Mouse (Mus musculus) CD4-positive helper T cell, adult 2 months (primary cell): ENCODE measurements at regions not wholly inside any gene's neighbourhood (a gene's known extent, or its start where the extent isn't known, plus 50 kb on each side); places are given as distances from the start of the nearest gene placed in this dataset.

Source experiments
- DNase-seq: peaks from one replicate; pipeline ENCODE4 v3.0.0-alpha.2; 2012; ENCODE audit warnings: low read depth, missing footprints, low spot score

DNA sequence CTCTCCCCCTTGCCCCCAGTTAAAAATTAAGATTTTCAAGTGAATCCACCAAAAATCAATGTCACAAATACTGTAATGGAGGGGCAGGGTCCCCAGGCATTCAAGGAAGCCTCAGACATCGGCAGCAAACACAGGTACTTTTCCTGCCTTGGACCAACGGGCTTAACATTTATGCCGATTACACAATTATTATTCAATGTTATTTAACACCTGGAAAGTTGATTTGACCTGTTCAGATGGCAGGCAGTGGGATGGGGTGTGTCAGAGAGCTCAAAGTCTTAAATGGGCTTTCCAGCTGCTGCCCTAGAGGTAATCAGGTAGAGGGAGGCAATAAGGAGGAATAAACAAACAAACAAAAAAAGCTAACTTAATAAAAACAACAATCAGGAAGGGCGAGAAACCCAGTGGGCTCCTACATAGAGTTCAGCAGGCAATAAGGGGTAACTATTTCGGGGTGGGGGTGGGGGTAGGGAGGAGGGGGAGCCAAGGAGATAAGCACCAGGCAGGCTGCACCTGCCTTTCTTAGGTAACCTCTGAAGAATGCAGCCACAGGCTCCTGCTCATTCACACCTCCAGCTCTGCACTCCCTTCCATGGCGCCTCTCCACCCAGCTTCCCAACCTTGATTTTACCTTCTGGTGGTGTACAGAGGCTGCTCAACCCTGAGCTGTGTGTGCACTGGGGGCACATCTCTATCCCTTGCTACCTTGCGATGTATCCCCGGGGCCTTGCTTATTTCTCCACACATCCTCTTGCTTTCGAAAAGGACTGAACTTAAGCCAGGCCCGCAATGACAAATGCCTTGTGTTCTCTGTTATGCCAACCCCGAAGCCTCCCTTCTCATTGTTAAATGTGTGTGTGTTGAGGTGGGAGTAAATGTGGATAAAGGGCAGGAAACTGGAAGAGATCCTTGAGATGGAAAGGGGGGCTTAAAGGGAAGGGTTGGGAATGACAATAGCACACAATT, 168.9 kb upstream of the Id2 start:
- no peak for DNase-seq

GRCm38 (mm10) chr12:25265066-25265465, 168.1 kb upstream of the Id2 start:
- DNase-seq: no peak

- no peak for DNase-seq
Observed at GRCm38 (mm10) chr12:25264408-25264807, 167.5 kb upstream of the Id2 start.

DNA sequence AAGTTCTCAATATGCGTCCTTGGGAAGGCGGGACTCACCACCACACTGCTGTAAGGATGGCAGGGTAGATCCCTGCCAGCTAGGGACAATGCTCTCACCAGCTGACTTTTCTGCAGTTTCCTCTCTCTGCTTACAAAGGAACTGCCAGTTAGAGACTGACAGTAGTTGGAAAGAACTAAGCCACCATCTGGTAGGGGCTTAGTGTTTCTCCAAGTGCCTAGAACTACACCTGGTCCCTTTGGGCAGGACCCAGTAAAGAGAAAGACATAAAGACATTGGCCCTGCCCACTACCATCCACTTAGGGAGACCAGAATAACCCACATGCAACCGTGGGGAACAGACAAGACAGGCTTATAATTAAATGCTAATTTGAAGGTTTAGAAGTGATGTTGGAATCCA, 165.5 kb upstream of the Id2 start:
- no peak for DNase-seq

DNA sequence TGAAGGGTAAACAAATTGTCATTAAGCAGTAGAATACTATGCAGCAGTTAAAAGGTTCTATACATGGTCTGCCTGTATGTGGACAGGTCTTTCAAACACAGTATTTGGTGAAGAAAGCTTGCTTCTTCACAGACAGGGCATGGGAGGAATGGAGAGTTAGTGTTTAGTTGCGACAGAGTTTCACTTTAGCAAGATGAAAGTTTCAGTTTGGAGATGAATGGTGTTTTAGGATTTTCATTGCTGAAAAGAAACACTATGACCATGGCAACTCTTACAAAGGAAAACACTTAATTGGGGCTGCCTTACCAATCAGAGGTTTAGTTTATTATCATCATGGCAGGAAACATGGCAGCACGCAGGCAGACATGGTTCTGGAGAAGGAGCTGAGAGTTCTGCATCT, 162.2 kb upstream of the Id2 start:
- no peak for DNase-seq

GRCm38 (mm10) chr12:25256268-25256667, 159.3 kb upstream of the Id2 start:
- peak; percentile 36 for DNase-seq

DNA sequence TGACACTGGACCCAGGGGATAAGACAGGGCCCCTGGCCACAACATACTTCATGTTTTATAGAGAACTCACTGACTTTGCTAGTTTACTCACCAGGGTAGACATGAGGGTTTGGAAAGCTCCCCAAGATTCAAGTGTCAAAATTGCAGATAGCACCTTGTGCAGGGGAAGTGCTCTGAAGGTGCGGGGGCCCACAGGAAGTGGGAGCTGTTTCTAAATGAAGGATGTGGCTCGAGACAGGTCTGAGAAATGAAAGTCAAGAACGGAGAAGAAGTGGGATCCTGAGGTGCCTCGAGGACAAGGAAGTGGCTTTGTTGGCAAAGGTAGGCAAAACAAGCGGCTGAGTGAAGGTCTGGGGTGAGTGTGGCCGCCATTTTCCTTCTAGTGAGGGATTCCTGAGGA, 157.8 kb upstream of the Id2 start:
- DNase-seq: peak; percentile 72

DNA sequence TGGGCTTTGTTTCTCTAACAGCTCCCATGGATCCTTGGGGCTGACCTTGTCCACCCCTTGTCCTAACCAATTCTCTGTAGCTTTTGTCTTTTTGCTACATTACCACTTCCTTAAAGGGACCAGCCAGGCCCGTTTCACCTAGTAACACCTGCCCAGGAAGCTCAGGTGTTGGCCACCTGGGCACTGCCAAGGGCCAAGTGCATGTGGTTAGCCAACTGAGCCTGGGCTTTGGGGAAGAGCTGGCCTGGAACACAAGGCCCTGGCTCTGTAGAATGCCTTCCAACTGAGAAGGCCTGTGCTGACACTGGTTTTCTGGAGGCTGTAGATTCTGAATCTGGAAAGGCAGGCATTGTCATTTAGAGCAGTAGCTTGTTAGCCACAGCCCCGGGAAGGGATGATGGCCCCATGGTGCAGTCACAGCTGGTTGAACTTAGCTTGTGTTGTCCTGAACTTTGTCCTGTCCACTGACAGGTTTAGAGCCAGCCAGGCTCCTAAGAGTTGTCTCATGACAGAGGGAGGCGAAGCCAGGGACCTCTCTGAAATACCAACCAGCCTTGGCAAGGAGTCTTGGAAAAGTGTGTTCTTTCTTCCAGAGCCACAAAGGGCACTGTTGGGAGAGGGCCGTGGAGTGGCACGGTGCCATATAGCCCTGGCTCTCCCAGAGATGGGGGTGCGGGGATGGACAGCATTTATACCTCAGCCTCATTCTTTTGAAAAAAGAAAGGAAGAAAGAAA, 156.0 kb upstream of the Id2 start:
- no peak for DNase-seq

DNA sequence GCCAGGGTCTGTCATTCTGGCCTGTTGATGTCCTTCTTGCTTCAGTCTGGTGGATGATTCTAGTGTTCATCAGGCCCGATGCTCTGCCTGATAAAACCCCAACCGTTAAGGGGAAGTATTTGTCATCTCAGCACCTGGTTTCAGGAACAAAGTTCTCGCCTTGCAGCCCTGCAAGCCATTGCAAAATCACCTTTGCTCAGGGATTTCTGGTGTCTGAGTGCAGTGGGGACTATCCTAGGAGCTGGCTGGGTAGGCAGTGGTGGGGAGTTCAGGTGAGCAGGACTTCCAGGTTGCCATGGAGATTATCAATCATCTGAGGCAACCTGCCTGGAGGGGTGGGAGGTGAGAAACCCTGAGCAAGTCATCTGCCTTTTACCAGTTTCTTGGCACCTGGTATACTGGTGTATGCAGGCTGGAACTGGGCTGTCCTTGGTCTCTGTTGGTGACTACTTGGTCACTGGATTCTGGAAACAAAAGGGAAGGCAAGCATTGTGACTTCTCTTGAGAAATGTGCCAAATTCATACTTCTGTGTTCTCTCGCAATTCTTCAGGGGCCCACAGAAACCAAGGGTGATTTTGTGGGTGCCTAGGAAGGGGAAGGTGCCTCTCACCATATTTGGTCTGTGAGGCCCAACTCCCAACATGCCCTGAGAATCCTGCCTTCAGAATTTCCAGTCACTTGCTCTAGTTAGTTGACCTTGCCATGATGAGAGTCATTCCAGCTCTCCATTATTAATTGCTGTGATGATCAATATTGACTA, 154.7 kb upstream of the Id2 start:
- DNase-seq: peak; percentile 55

DNA sequence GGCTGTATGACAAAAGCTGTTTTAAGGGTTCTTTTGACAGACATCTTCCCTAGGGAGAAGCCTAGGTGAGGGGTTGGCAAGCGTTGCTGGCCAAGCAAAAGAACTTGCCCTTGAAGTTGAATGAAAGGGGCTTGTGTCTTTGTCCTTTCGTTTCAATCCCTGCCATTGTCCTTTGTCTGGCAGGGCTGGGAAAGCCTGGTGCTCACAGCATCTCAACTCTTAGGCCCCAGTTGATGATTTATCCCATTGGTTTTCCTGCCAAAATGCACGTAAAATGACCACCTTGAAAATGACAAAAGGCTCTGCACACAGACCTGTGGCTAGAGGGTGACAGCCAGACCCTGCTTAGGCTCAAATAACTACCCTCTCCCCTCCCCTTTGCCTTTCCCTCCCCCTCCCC, 153.9 kb upstream of the Id2 start:
- DNase-seq: no peak

DNA sequence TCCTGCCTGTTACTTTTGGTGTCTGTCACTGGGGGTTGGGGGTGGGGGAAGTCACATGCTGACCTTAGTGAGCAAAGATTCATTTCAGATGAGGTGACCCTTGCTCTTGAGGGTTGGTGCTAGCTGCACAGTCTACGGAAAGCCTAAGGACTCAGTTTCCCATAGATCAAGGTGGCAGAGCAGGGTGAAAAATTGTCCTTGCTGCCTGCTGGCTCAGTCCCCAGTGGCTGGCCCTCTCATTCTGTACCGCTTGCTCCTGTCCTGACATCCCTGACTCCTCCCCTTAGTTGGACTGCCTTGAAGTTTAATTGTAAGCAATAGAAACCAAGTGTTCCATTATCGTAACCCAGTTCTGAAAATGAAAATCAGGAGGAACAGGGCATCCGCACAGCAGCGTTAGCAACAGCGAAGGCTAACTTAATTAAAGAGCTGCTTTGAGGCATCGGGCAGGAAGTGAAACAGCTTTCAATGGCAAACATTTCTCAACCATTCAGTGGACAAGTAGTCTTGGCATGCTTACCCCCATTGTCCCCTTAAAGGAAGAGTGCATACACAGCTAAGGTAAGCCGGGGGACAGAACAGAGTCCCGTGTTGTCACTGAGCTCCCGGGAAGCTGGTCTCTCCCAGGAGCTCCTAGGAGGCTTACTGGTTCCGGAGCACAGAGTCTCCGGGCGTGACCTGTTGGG, 151.9 kb upstream of the Id2 start:
- DNase-seq: no peak

- no peak for DNase-seq
Observed at GRCm38 (mm10) chr12:25246566-25246965, 149.6 kb upstream of the Id2 start.

- DNase-seq: no peak
Observed at GRCm38 (mm10) chr12:25245661-25246060, 148.7 kb upstream of the Id2 start.

GRCm38 (mm10) chr12:25245251-25245650, 148.3 kb upstream of the Id2 start:
- DNase-seq: no peak

GRCm38 (mm10) chr12:25244666-25245065, 147.7 kb upstream of the Id2 start:
- DNase-seq: no peak

GRCm38 (mm10) chr12:25243901-25244300, 147.0 kb upstream of the Id2 start:
- peak; percentile 27 for DNase-seq

- DNase-seq: no peak
Observed at GRCm38 (mm10) chr12:25242369-25242768, 145.4 kb upstream of the Id2 start.

DNA sequence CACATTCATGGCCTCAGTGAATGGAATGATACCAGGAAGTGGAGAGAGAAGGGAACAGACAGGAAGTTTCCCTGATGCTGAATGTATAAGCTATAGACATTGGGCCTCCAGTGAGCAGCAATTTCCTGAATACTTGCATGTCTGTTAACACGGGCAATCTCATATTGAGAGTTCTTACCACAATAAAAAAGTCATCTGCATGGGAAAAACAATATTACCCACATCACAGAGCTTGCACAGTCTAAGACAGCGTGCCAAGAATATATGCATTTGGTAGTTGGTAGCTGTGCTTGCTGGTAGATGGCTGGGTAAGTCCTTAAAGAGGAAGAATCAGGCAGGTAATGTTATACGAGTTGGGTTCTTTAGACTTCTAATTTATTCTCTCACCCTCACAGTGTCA, 144.7 kb upstream of the Id2 start:
- peak; percentile 79 for DNase-seq

GRCm38 (mm10) chr12:25240796-25241195, 143.9 kb upstream of the Id2 start:
- DNase-seq: no peak

- peak; percentile 73 for DNase-seq
Observed at GRCm38 (mm10) chr12:25240142-25240541, 143.2 kb upstream of the Id2 start.

GRCm38 (mm10) chr12:25235071-25235470, 138.1 kb upstream of the Id2 start:
- DNase-seq: no peak
